Mouse (Mus musculus): ENCODE data around the gene Gfy. TPM values are rescaled to one million over a fixed set of nuclear protein-coding genes. Genes with fewer than 3 reads are reported as not detected.

Gene Gfy
- polyA plus RNA-seq, 1 experiment = 0.53 TPM

DNA sequence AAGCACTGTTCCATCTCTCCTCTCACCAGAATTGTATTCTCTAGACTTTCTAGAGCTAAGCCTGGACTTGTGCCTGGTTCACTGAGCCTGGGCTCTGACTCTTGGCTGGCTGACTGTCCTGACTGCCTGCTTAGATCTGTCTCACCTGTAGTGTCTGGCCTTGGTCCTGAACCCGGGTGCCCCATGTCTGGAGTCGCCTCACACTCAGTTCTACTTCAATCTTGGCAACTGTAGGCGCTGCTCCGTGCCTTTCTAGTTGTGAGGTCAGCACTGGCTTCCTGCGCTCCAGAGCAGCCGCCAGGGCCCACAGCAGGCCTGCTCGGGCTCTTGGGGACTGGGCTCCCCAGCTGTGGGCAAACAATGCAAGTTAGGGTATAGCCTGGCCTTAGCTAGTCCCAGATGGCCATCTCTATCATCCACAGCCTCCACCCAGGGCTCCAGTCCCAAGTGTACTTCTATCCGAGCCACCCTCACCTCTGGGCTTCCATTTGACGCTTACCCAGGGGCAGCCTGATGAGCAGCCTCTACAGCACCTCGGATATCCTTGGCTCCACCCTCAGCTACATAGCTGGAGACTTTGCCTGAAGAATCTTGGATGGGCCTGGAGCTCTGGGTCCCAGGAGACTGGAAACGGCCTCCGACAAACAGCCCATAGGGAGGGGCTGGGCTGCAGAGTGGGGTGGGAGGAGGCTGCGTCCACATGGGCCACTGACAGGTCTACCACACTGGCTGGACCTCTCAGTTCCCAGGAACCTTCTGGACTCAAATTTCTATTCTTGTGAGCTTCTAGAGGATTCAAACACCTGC, 34.8 kb downstream of the Gfy start:
- H3K4me3 ChIP-seq (replicated peaks; ENCODE audit: extremely low read depth, low read depth, low read length) = no peak overlapping the region
- no peaks in the 10 kb centered on the region; the same call in 1 of the 2 replicates for H3K4me1 ChIP-seq (ENCODE audit: control insufficient read depth, insufficient read depth, low read length)
- no peak for DNase-seq
- TF ChIP-seq CTCF (IDR thresholded peaks at IDR 0.05; ENCODE audit: insufficient read depth, low read length) = no peak
- TF ChIP-seq POLR2A (IDR thresholded peaks at IDR 0.05; ENCODE audit: borderline replicate concordance, extremely low read depth, low read depth, low read length) = no peak
- 73% methylated on average over 13 of the region's 13 CpGs for WGBS

DNA sequence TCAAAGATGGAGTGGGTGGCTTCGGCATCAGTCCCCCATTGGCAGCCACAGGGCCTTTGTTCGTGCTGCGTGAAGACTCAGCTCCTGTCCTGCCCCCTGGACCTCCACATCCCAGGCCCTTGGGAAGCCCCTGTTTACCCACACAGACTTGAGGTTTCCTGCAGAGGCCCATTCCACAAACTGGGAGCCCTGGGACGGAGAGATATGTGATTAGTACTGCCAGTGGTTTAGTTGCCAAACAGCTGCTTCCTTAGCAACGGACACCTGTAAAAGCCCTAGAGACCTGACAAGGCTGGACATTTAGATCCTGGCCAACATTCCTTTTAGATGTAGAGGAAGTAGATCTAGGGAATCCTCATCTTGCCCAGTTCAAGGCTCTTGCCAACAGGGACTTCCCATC, 37.5 kb downstream of the Gfy start:
- no peaks in the 10 kb centered on the region for H3K4me1 ChIP-seq (ENCODE audit: control insufficient read depth, insufficient read depth, low read length)
- TF ChIP-seq POLR2A (IDR thresholded peaks at IDR 0.05; ENCODE audit: borderline replicate concordance, extremely low read depth, low read depth, low read length) = no peak
- no peak for TF ChIP-seq CTCF (IDR thresholded peaks at IDR 0.05; ENCODE audit: insufficient read depth, low read length)
- WGBS = 84% methylated on average over 5 of the region's 5 CpGs
- H3K4me3 ChIP-seq (replicated peaks; ENCODE audit: extremely low read depth, low read depth, low read length) = no peak overlapping the region
- DNase-seq = no peak

DNA sequence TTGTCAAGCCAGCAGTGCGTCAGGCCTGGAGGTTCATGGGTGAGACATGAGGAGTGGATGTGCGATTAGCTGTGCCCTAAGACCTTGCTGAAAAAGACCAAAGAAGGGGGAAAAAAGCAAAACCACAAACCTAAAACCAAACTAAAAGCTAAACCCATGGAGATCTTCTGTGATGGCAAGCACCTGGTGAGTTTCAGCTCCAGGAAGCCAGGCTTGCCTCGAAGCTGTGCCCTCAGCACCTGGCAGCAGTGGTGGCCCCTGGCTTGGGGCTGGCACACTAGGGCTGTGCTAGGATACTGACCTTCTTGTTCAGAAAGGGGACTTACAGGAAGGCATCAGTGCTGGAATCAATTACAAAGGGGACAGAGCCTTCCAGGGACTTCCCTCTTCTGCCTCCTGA, 38.0 kb downstream of the Gfy start:
- TF ChIP-seq POLR2A (IDR thresholded peaks at IDR 0.05; ENCODE audit: borderline replicate concordance, extremely low read depth, low read depth, low read length) (no peak), CTCF (IDR thresholded peaks at IDR 0.05; ENCODE audit: insufficient read depth, low read length) (no peak)
- Histone ChIP-seq H3K4me1 (ENCODE audit: control insufficient read depth, insufficient read depth, low read length) (0 out of 2 replicates have a peak, but pooled peaks cover 2% of the 10 kb centered on the region), H3K4me3 (replicated peaks; ENCODE audit: extremely low read depth, low read depth, low read length) (no peak overlapping the region)
- 81% methylated on average over 3 of the region's 3 CpGs for WGBS
- DNase-seq = no peak

DNA sequence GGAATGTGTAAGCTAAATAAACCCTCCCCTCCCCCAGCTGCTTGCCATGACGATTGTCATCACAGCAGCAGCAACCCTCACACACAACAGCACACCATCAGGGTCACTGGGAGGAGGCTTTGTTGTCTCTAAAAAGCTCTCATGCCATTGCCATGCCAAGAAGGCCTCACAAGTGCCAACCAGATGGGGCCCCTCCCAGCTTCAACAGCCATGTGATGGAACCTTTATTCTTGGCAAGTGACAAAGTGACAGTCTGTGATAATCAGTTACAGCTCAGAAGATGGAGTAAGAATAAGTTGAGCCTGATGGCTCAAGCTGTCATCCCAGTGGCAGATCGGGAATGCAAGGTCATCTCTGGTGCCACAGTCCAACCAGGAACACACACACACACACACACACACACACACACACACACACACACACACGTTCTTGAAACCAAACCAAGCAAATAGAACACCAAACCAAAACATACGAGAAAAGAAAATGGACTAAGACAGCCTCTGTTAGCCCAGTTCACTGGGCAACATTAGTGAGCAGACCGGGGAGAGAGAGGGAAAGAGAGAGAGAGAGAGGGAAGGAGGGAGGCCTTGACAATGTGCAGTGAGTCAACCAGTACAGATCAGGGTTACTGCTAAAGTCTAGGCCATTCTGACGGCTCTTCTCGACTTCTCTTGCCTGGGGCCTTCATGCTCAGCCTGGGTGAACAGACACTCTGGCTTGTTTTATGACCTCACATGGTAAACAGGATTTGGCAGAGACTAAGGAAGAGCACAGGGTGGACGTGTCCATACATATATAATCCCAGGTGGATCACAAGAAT, 39.3 kb downstream of the Gfy start:
- TF ChIP-seq POLR2A (IDR thresholded peaks at IDR 0.05; ENCODE audit: borderline replicate concordance, extremely low read depth, low read depth, low read length) (no peak), CTCF (IDR thresholded peaks at IDR 0.05; ENCODE audit: insufficient read depth, low read length) (no peak)
- 64% methylated on average over 8 of the region's 8 CpGs for WGBS
- 0 out of 2 replicates have a peak, but pooled peaks cover 2% of the 10 kb centered on the region for H3K4me1 ChIP-seq (ENCODE audit: control insufficient read depth, insufficient read depth, low read length)
- H3K4me3 ChIP-seq (replicated peaks; ENCODE audit: extremely low read depth, low read depth, low read length) = no peak overlapping the region
- no peak for DNase-seq

GRCm38 (mm10) chr7:45138403-45138802, 41.0 kb downstream of the Gfy start:
- no peak for TF ChIP-seq CTCF (IDR thresholded peaks at IDR 0.05; ENCODE audit: insufficient read depth, low read length)
- TF ChIP-seq POLR2A (IDR thresholded peaks at IDR 0.05; ENCODE audit: borderline replicate concordance, extremely low read depth, low read depth, low read length) = no peak
- 0 out of 2 replicates have a peak, but pooled peaks cover 5% of the 10 kb centered on the region for H3K4me1 ChIP-seq (ENCODE audit: control insufficient read depth, insufficient read depth, low read length)
- H3K4me3 ChIP-seq (replicated peaks; ENCODE audit: extremely low read depth, low read depth, low read length) = no peak overlapping the region
- 85% methylated on average over 1 of the region's 1 CpGs for WGBS
- DNase-seq = no peak

DNA sequence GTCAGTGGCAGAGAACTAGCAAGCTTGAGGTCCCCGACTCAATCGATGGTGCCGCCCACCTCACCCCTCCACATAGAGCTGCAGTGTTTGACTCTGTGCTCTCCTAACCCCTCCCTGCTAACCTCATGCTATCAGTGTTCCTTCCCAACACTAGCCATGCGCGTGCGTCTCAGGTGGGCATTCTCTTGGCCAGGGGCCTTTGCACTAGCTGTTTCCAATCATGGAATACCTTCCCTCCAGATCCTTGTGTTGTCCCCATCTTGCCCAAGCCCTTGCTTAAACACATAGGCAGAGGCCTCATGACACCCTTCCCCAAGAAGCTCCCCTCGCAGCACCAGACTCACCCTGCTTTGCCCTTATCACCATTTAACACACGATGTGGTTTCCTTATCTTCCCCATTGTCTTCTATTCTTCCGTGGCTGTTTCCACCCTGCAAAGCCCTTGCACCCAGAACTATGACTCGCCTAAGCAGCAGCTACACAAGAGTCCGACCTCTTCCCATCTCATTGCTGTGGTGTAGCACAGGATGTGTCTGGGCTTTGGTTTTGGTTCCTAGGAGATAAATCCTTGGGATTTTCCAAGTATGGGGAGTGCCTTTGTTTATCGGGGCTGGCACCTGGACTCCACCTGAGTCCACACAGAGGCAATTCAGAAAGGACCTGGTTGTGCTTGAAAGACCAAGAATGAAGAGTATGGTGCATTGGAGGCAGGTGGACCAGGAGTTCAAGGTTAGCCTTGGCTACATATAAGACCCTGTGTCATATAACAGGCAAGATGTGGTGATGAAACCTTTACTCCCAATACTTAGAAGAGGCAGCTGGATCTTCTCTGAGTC, 42.0 kb downstream of the Gfy start:
- WGBS = 60% methylated on average over 12 of the region's 12 CpGs
- 0 out of 2 replicates have a peak, but pooled peaks cover 5% of the 10 kb centered on the region for H3K4me1 ChIP-seq (ENCODE audit: control insufficient read depth, insufficient read depth, low read length)
- no peak for DNase-seq
- no peak overlapping the region for H3K4me3 ChIP-seq (replicated peaks; ENCODE audit: extremely low read depth, low read depth, low read length)
- TF ChIP-seq POLR2A (IDR thresholded peaks at IDR 0.05; ENCODE audit: borderline replicate concordance, extremely low read depth, low read depth, low read length) (no peak), CTCF (IDR thresholded peaks at IDR 0.05; ENCODE audit: insufficient read depth, low read length) (no peak)

DNA sequence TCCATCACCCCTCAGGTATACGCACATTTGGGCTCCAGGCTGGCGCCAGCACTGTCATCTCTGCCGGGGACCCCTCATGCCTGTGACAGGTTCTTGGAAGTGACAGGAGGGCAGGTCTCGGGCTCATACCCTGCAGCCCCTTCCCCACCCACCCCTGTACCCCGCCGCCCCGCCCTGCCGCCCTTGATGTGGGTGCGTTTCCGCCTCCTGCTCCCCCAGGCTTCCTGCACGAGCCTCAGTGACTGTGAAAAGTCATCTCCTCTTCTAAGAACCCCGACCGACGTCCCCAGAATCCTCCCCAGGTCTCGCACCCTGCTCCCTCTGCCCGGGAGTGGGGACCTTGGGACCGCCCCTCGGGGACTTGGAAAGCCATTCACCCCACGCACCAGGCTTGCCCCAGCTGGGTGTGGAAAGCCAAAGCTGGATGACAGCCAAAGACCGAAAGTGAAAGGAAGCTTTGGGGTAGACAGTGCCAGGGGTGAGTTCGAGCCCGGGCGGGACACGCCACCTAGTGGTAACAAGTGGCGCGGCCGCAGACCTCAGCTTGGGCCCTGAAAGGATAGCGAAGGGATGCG, 43.3 kb downstream of the Gfy start, which contains the start of the genes Gm45713 and Flt3l:
TSS of gene Gm45713 (minus strand) at position 239 of the 575 bp plus-strand sequence.
TSS of gene Flt3l (minus strand) at position 440 of the 575 bp plus-strand sequence.
- WGBS = under 1% methylated on average over 29 of the region's 29 CpGs

GRCm38 (mm10) chr7:45135370-45135769, 44.0 kb downstream of the Gfy start:
- DNase-seq = no peak
- TF ChIP-seq CTCF (IDR thresholded peaks at IDR 0.05; ENCODE audit: insufficient read depth, low read length) (no peak), POLR2A (IDR thresholded peaks at IDR 0.05; ENCODE audit: borderline replicate concordance, extremely low read depth, low read depth, low read length) (no peak)
- H3K4me3 ChIP-seq (replicated peaks; ENCODE audit: extremely low read depth, low read depth, low read length) = peak overlapping the region; percentile 78
- 75% methylated on average over 3 of the region's 3 CpGs for whole genome bisulfite sequencing
- H3K4me1 ChIP-seq (ENCODE audit: control insufficient read depth, insufficient read depth, low read length) = 0 out of 2 replicates have a peak, but pooled peaks cover 5% of the 10 kb centered on the region

More for the DNA sequence above, 43.3 kb downstream of the Gfy start, which contains the start of the genes Gm45713 and Flt3l:
- Histone ChIP-seq H3K4me1 (ENCODE audit: control insufficient read depth, insufficient read depth, low read length) (0 out of 2 replicates have a peak, but pooled peaks cover 5% of the 10 kb centered on the region), H3K4me3 (replicated peaks; ENCODE audit: extremely low read depth, low read depth, low read length) (peak within 1 kb of the TSS; percentile 78)
- DNase-seq = peak; percentile 93
- TF ChIP-seq CTCF (IDR thresholded peaks at IDR 0.05; ENCODE audit: insufficient read depth, low read length) (peak; percentile 76), POLR2A (IDR thresholded peaks at IDR 0.05; ENCODE audit: borderline replicate concordance, extremely low read depth, low read depth, low read length) (peak; percentile 63; the same call in 1 of the 2 replicates)

All from lung, adult 2 months (tissue).